Mouse (Mus musculus): ENCODE results near the gene Smad9. TPM values are rescaled to one million over a fixed set of nuclear protein-coding genes. Genes with fewer than 3 reads are reported as not detected.
A peak's percentile ranks its signal among the peaks of the same experiment; 100 is the strongest.

Gene Smad9
- 1 to 10 TPM; 1.9 to 2.0 TPM for total RNA-seq (2021)

DNA sequence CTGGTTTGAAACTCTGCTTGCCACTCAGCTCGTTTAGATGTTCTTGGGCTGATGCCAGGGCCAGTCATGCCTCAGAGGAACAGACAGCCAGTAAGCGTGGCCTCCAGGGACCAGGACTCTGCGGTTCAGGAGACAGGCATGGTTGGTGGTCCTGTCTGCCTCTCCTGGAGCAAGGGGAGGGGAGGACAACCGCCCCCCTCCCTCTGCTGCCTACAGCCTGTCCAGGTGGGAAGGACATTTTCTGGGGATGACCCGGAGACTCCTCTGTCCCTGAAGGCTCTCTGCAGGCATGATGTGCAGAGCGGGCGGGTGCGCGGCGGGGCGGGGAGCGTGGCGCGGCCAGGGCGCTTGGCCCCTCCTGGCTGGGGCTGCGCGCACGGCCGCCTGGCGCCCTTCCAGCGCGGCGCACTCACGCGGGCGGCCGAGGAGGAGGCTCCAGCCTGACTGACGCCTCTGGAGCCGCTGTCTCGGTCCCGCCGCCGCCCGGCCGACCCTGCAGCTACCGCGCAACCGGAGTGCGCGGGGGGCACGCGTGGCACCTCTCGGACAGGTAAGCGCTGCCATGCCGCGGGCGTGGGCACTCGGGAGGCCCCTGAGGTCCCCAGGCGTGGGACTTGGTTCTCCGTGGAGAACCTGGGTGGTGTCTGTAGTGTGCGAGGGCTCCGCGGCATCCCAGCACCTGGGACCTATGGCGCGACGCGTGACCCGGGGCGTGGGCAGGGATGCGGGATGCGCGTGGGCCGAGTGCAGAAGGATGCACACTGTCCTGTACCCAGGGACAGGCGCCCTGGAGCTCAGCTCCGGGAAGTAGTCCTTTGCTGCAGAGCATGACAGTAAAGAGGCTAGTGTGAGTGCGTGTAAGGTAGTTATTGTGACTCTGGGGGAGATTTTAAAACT lies at the start of gene Smad9:
TSS of gene Smad9 (plus strand) at position 438 of the 897 bp plus-strand sequence.
- peak; percentile 33 for DNase-seq (ENCODE audit: low spot score)
- intact Hi-C loops (cut with DNase I): no loop called here

DNA sequence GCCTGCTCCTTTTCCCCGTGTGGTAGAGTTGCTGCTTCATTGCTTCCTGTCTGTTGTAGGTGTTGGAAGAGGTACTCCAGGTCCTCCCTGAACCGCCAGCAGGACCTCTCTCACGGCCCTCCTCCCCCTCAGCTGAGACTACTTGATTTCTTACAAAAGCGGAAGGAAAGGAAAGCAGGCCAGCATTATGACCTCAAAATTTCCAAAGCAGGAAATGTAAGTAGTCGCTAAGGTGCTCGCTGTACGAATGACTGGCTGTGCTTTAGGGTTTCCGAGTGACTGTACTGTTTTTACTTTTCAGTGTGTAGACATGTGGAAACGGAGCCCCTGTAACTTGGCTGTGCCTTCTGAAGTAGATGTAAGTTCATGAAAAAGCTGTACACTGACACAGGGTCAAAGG lies 46.4 kb upstream of the Smad9 start:
- DNase-seq (ENCODE audit: low spot score): no peak
- intact Hi-C loops (cut with DNase I): no loop called here

DNA sequence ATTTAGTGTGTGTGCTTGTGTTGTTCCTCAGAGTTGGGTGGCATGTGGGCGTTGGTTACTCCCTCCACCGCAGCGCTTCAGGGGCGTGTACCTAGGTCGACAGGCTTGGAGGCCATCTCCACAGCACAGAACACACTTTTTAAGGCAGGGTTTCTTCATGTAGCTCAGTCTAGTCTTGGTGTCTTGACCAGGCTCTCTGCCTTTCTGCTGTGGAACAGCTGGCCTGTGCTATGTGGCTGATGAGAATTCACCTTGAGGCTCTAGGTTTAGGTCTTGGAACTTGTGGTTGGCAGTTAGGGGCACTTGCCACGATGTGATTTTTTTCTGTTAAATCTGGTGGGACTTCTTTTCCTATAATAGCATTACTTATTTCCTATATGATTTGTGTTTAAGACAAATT lies 41.1 kb upstream of the Smad9 start, which contains the start of gene Gm21958:
TSS of gene Gm21958 (minus strand) at position 101 of the 400 bp plus-strand sequence.
- DNase-seq (ENCODE audit: low spot score): no peak
- intact Hi-C loops (cut with DNase I): no loop called here

DNA sequence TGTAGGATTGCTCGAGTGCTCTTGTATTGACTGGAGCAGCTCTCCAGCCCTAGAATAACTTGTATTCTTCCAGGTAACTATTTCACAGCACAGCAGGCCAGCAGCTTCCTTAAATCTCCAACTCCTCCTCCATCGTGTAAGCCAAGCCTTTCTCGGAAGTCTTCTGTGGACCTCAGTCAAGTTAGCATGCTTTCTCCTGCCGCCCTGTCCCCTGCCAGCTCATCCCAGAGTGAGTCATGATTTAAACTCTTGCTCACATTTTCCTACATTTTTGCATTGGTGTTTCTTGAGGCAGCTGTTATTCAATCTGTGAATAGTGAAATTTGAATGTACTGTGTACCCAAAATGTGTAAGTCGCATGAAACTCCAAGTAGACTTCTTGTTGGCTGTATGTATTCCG lies 39.9 kb upstream of the Smad9 start:
- intact Hi-C loops (cut with DNase I): no loop called here
- DNase-seq (ENCODE audit: low spot score): no peak

DNA sequence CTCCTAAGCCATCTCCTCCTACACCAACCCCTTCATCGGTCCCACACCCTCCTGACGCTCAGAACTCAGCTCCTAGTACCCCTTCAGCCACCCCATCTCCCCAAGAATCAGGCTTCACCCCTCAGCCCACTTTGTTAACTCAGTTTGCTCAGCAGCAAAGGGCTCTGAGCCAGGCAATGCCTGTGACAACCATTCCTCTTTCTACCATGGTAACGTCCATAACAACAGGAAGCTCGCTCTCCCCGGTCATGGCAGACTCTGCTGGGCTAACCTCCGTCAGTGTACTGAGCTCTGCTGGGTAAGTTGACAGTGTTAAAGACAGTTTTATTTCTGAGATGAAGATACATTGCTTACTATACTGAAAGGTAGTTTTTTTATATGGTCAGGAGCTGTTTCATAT lies 38.0 kb upstream of the Smad9 start:
- no peak for DNase-seq (ENCODE audit: low spot score)
- intact Hi-C loops (cut with DNase I): no loop called here

DNA sequence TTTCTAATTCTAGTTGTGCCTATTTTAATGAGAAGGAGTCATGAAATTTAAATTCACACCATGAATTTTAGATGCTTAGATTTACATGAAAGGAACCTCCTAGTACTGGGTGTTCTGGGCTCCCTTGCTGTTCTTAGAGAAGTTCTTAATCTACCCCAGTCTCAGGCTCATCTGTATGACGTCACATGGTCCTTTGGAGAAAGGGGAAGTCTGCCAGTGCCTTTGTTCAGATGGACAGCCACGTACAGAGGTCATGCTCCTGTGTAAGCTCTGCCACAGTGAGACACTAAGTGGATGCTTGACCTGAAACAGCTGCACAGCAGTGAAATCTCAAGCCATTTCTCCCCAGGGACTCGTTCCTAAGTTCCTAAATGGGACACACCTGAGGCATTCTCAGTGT lies 36.4 kb upstream of the Smad9 start:
- intact Hi-C loops (cut with DNase I): no loop called here
- DNase-seq (ENCODE audit: low spot score): no peak

DNA sequence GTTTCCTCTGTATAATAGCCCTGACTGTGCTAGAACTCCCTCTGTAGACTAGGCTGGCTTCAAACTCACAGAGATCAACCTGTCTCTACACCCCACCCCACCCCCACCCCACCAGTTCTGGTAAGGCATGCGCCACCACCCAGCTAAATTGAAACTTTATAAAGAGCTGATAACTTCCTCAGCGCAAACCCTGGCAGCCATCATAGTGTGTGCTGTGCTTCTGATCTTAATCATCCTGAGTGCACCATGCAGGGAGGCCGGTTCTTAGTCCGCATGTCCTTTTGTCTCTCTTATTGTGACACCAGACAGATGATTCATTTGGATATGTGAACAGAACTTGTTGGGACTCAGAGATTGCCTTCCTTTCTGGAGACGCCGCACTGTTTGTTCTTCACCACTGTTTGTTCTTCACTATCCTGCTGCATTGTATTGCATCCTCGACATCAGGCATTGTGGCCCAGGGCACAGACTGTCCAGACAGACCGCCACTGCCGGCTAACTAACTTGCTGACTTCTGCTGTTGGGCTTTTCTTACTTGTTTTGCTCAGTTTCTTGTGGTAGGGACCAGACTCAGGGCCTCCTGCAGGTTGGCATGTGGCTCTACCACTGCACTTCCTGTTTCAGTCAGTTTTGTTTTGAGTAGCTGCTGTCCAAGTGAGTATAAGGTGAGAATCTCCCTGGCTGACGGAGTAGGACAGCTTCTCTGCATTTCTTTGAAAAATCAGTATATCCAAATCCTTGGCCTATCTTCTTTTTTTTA lies 31.5 kb upstream of the Smad9 start:
- DNase-seq (ENCODE audit: low spot score): no peak
- intact Hi-C loops (cut with DNase I): no loop called here

DNA sequence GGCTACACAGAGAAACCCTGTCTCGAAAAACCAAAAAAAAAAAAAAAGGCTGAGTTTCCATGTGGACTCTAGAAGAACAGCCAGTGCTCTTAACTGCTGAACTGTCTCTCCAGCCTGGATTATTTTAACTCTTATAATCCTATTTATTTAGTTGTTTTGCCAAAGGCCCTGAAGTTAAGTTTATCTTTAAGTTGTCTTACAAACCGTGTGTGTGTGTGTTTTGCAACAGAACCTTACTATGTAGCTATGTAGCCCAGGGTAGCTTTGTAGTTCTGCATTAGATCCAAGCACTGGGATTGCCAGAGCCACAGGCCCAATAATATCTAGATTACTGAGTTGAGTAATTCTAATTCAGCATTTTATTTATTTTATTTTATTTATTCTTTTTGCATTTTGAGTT lies 30.0 kb upstream of the Smad9 start:
- DNase-seq (ENCODE audit: low spot score): no peak
- intact Hi-C loops (cut with DNase I): no loop called here

DNA sequence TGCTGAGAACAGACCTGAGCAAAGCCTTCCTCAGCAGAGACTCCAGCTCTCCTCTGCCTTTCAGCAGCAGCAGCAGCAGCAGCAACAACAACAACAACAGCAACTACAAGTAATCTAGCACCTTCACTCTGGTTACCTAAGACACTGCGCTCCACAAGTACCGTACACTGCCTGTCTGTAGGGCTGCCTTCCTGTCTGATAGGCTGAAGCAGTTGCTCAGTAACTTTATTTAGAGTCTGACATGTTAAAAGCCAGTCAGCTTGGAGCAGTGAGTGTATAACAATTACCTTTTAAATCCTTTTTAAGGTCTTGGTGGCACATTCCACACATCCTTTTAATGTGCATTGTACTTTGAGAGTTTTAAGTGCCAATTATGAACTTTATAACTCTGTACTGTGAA lies 27.8 kb upstream of the Smad9 start:
- intact Hi-C loops (cut with DNase I): no loop called here
- DNase-seq (ENCODE audit: low spot score): no peak

DNA sequence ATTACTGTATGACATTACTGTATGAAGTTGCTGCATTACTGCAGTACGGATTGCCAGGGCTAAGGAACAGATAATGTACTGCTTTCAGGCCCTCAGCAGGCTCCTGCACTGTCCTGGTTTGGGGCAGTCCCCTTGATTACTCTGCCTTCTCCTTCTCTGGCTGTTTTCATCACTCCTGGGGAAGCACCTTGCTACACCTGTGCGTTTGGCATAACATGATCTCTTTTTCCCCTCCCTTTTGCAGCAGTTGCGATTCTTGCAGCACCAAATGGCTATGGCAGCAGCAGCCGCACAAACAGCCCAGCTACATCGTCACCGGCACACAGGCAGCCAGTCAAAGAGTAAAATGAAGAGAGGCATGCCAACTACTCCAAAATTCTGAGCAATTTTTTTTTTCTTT lies 27.3 kb upstream of the Smad9 start:
- no peak for DNase-seq (ENCODE audit: low spot score)
- intact Hi-C loops (cut with DNase I): no loop called here

DNA sequence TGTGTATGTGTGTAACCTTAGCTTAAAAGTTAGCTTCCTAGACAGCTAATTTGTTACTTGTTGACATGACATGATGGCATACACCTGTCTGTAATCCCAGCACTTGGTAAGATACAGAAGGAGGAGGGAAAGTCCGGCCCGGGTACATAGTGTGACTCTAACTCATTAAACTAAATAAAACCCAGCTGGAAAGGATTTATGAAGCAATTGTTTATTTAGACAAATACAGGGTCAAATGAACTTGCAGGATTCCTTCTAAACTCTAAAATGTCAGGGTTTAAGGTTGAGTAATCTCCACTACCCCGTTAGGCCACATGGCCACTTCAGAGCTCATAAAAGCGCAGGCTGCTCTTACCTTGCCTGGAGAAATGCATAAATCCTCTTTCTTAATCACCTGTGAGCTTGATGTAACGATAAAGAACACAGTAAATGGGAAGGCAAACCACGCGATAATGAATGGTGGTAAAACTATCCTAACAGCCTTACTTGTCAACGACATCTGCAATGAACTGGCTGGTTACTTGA lies 23.7 kb upstream of the Smad9 start:
- intact Hi-C loops (cut with DNase I): no loop called here
- no peak for DNase-seq (ENCODE audit: low spot score)

DNA sequence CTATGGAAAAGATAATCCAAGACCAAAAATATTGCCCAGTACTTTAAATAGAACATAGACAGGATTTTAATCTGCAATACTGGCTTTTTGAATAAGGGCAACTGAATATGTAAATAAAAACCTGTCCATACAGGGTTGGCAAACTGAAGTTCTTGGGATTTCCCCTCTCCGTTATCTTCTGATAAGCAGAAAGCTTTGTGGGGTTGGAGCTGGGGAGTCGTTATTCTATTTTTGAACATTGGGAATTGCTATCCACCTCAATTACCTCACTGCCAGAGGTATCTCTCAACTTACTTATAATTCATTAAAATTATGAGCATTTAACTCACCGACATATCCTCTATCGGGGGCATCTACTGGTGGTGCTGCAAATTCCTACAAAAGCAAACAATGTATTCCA lies 23.0 kb upstream of the Smad9 start:
- no peak for DNase-seq (ENCODE audit: low spot score)
- intact Hi-C loops (cut with DNase I): no loop called here

DNA sequence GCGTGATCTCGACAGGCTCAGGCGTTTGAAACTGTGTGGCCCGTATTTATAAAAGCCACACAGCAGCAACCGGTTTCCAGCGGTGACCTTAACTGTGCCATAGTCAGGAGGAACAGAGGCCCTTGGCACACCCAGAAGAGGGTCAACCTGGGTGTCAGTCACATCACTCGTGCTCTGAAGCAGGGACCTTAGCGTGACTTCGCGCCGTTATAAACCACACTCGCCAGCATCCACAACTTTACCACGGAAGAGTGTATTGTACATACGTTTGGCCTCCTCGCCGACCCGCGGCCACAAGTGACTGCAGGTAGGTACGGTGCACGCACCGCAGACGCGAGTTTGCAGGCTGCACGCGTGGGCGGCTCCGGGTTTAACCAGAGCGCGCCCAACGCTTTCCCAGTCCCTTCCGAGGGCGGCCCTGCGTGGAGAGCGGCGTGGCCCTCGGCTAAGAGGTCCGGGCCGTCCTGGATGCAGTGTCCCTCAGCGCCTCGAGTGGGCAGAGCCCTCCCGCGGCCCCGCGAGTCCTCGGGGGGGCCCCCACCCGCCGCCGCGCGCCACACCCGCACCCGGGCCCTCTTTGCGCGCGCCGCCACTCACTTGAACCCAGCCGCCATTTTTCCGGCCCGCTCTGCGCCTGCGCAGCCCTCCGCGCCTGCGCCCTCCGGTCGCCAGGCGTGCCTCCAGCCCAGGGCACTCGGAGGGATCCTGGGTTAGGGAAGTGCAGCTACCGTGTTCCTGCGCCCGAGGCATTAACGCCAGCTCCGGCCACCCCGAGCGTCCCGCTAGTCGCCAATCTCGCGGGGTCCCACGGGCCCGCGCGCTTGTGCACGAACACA lies 20.8 kb upstream of the Smad9 start:
- peak; percentile 81 for DNase-seq (ENCODE audit: low spot score)
- intact Hi-C loops (cut with DNase I): loop anchor here (1.0 to 5.0 kb wide), 3 partner anchors 41 to 328 kb away; partner anchors contain the start of gene Rfxap

DNA sequence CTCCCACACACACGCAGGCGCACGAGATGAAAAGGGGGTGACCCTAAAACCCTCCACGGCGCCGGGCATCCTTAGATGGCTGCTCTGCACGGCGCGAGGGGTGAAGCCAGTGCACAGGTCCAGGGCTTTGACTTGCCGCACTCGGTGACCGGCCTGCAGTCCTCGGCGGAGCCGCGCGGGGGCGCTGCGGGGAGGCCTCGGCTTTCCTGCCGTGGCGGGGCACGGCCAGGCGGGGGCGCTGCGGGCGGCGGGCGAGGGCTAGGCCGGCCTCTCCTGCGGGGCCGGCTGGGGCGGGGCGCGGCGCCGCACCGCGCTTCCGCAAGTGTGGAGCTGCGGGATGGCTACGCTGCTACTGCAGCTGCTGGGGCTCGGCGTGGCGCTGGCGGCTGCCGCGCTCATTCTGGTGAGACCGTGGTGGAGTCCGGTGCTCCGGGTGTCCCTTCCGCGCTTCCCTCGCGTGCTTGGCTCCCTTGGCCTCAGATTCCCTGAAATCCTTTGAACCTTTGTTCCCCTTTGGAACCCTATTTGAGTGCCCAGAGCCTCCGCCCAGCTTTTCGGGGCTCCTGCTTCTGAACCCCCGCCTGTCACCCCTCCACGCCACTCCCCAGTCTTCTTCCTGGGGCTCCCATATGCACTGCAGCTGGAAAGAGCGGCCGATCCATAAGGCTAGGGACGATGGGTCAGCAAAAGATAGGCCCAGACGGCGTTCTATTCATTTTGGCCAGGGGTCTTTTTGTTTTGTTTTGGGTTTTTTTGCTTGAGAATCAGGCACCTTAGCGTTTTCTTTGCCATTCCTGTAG lies 19.9 kb upstream of the Smad9 start, which contains the start of the genes Exosc8 and Alg5:
TSS of gene Exosc8 (minus strand) at position 147 of the 800 bp plus-strand sequence.
TSS of gene Alg5 (plus strand) at position 293 of the 800 bp plus-strand sequence.
- intact Hi-C loops (cut with DNase I): loop anchor here (1.0 to 5.0 kb wide), 3 partner anchors 42 to 327 kb away; partner anchors contain the start of gene Rfxap
- DNase-seq (ENCODE audit: low spot score): peak; percentile 79

DNA sequence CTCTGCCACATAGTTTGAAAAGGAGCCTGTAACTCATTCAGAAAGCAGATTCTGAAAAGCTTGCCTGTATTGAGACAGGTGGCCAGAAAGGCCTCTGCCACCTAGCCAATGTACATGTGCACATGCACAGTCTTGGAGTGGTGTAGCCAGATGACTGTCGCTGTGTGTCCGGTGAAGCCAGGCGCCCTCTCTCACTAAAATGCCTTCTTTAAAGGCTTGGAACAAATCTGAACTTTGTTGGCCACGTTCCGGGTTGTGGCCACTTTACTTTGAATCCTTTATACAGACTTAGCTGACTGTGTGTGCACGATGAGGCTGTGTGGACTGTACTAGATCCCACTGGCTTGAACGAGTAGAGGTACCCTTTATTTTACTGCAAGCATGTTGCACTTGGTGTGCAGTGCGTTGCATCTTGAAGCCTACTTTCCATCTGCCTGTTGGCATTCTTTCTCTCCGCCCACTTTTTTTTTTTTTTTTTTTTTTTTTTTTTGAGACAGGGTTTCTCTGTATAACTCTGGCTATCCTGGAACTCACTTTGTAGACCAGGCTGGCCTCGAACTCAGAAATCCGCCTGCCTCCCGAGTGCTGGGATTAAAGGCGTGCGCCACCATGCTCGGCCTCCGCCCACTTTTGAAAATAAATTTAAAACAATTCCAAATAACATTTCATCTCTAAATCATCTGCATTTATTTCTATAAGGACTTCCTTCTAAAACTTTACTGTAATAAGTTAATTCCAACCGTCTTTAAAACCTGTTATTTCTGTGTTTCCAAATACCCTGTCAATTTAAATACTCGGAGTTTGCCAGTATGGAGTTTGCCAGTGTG lies 19.1 kb upstream of the Smad9 start:
- no peak for DNase-seq (ENCODE audit: low spot score)
- intact Hi-C loops (cut with DNase I): loop anchor here (5.0 kb wide), 2 partner anchors 71 to 326 kb away; partner anchors contain the start of gene Rfxap

DNA sequence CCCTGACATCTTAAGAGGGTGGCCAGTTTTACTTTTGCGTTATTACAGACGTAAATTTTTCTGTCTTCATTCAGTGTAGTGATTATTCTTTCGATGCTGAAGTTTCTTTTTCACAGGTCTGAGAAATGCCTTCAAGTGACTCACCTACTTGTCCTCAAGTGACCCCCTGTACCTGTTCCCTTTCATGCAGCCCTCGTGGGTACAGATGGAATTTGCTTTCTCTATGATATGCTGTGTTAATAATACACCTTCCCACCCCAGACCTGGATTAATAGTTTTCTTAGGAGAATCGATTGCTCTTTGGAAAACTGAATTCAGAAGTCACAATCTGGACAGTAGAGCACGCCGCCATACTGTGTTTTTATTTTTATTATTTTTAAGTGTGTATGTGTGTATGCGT lies 18.1 kb upstream of the Smad9 start:
- intact Hi-C loops (cut with DNase I): loop anchor here (5.0 kb wide), 2 partner anchors 70 to 325 kb away; partner anchors contain the start of gene Rfxap
- no peak for DNase-seq (ENCODE audit: low spot score)

DNA sequence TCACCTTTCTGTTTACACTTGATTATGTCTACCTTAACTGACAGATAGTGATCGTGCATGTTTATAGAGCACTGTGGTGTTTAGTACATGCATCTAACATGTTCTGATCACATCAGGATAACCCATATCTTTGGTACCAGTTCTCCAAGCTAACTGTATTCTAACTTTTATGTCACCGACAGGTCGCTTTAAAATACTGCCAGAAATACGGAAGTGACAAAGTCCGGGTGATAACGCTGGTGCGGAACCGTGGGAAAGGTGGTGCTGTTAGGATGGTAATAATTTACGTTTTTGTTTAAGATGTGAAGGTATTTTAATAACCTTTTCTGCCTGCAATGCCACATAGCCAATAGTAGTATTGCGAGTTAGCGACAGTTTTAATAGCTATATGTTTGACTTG lies 13.4 kb upstream of the Smad9 start:
- no peak for DNase-seq (ENCODE audit: low spot score)
- intact Hi-C loops (cut with DNase I): no loop called here

DNA sequence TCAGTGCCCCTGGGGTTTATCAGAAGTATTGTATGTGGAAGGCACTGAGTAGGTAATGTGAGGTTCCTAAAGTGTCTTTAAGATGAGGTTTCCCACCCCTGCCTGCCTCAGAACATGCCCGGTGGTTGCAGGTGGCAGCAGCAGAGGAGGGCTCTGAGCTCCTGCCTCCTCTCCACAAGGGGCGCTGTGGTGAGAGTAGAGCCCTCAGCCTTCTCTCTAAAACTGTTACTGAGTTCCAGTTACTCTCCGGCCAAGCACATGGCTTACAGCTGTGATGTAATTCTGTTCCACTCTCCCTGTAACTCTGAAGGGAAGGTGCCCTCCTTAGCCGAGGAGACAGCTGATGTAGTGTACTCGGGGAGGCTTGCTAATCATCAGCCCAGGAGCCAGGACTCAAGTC lies 9.6 kb upstream of the Smad9 start:
- DNase-seq (ENCODE audit: low spot score): no peak
- intact Hi-C loops (cut with DNase I): no loop called here

Data from heart, postnatal 25 days (tissue).